Mouse (Mus musculus) lung, postnatal 0 days (tissue): Measurements from ENCODE around the gene Oprd1. TPM values are rescaled to one million over a fixed set of nuclear protein-coding genes. Genes with fewer than 3 reads are reported as not detected.

Source experiments
- ATAC-seq: fragments of 200-750 bp; cut with Nextera tagmentation; 2 replicates; pipeline ENCODE4 v1.8.0; 2017; ENCODE audit warnings: moderate library complexity
- DNase-seq: peaks from one replicate; pipeline ENCODE4 v3.0.0-alpha.2; 2016; ENCODE audit warnings: low spot score
- H3K27ac ChIP-seq: fragments of 300-500 bp; sonication (generic); 2 replicates; pipeline ENCODE4 v1.5.1; 2014; ENCODE audit warnings: antibody characterized with exemption, mild to moderate bottlenecking, low read length, mixed read lengths
- H3K27me3 ChIP-seq: fragments of 300-500 bp; sonication (generic); replicated peaks from 2 replicates; pipeline ENCODE4 v1.6.1; 2014; ENCODE audit warnings: low read length, mixed read lengths; ENCODE audit not compliant: insufficient read depth
- H3K36me3 ChIP-seq: fragments of 300-500 bp; sonication (generic); 2 replicates; pipeline ENCODE4 v1.6.1; 2014; ENCODE audit warnings: low read length, mixed read lengths; ENCODE audit not compliant: insufficient read depth
- H3K4me1 ChIP-seq: fragments of 300-500 bp; sonication (generic); 2 replicates; pipeline ENCODE4 v1.6.1; 2014; ENCODE audit warnings: antibody characterized with exemption, low read depth, low read length, mixed read lengths; ENCODE audit not compliant: insufficient read depth
- H3K4me2 ChIP-seq: fragments of 300-500 bp; sonication (generic); replicated peaks from 2 replicates; pipeline ENCODE4 v1.6.1; 2014; ENCODE audit warnings: low read depth, mild to moderate bottlenecking, low read length, moderate library complexity, mixed read lengths
- H3K4me3 ChIP-seq: fragments of 300-500 bp; sonication (generic); 2 replicates; pipeline ENCODE4 v1.5.1; 2014; ENCODE audit warnings: low read depth, low read length
- H3K9ac ChIP-seq: fragments of 300-500 bp; sonication (generic); replicated peaks from 2 replicates; pipeline ENCODE4 v1.6.1; 2014; ENCODE audit warnings: low read depth, mild to moderate bottlenecking
- H3K9me3 ChIP-seq: fragments of 300-500 bp; sonication (generic); 2 replicates; pipeline ENCODE4 v1.6.1; 2016; ENCODE audit warnings: low read length, mixed read lengths
- CTCF ChIP-seq: IDR thresholded peaks from 2 replicates; pipeline ENCODE4 v1.5.1; 2016; ENCODE audit warnings: antibody characterized with exemption, mild to moderate bottlenecking
- EP300 ChIP-seq: IDR thresholded peaks from 2 replicates; pipeline ENCODE4 v1.6.1; 2016; ENCODE audit warnings: antibody characterized with exemption, mild to moderate bottlenecking, control low read depth
- WGBS: fragments of 180-500 bp; shearing (Covaris S2); extraction: QIAGEN DNeasy Blood & Tissue Kit; methylation state at CpG from one replicate; pipeline ENCODE4 v1.1.7; 2014; 5-methylcytosine and 5-hydroxymethylcytosine counted together
- polyA plus RNA-seq: library from polyadenylated mRNA; unstranded; fragments of >200 nt; fragmentation: Nextera tagmentation; extraction: Ambion mirVana; gene quantifications from 2 replicates; pipeline ENCODE4 v1.2.1, GENCODE M21; 2015

Gene Oprd1
- polyA plus RNA-seq: not detected in 2 replicates

DNA sequence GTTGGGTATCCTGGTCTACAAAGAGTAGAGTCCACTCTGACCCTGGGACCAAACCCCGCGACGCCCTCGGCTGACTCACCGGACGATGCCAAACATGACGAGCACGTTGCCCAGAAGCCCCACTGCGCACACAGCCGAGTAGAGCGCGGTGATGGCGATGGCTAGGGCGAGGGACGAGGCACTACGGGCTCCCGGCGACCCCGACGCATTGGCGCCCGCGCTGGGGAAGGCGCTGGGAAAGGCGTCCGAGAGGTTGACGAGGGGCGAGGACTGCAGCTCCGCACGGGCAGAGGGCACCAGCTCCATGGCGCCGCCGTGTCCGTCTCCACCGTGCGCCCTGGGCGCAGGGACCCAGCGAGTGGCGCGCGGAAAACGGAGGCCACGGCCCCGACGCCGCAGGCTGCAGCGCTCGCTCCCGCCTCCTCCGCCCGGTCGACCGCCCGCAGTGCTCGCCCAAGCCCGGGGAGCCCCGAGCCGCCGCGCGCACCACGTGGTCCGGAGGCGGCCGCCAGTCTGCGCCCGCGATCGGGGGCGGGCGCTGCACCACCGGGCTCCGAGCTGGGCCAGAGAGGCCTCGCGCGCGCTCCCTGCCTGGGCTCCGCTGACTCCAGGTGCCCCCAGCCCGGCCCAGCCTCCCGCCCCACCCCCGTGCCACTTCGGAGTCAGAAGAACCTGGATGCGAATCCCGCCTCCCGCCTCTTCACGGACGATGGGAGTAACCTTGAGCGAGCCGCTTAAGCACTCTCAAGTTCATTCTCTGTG, at the start of gene Oprd1:
Oprd1 (minus strand) TSS at position 407 of the 762 bp plus-strand sequence.
- no peaks in the 10 kb centered on the region for H3K36me3 ChIP-seq
- H3K4me3 ChIP-seq: peak within 1 kb of the TSS; percentile 26
- no peak for TF ChIP-seq EP300
- TF ChIP-seq CTCF: no peak
- no peaks in the 10 kb centered on the region for H3K9me3 ChIP-seq
- peak; percentile 14; the same call in 1 of the 2 replicates for ATAC-seq
- H3K27ac ChIP-seq: no peak within 1 kb of the TSS
- no peak within 1 kb of the TSS for H3K9ac ChIP-seq
- H3K4me1 ChIP-seq: no peaks in the 10 kb centered on the region
- 2% methylated on average over 38 of the region's 89 CpGs for WGBS
- no peak for DNase-seq
- peak within 1 kb of the TSS; percentile 56 for H3K4me2 ChIP-seq
- peaks cover 19% of the 10 kb centered on the region for H3K27me3 ChIP-seq

DNA sequence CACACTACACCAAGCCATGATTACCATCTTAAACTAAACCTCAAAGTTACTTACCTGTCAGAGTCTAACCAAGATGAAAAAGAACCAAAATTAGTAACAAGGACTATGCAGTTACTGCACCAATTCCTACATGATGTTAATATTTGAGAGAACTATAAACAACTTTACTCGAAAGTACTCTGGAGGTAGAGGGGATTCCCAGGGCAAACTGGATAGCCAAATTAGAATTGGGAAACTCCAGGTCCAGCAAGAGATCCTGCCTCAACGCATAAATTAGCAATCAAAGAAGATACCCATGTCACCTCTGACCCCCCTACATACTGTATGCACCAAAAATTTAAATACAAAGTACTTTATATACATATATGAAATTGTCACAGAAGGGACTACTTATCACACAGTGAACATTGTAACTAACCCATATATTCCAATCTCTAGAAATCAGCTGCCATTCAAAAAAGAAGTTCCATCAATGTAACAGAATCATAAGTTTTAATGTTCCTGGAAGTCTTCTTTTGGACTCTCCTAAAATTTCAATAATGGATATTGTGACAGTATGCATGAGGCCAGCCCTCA, 43.6 kb upstream of the Oprd1 start:
- H3K4me3 ChIP-seq: no peak overlapping the region
- H3K27ac ChIP-seq: no peak overlapping the region
- WGBS: 83% methylated on average over 2 of the region's 2 CpGs
- no peaks in the 10 kb centered on the region for H3K27me3 ChIP-seq
- ATAC-seq (no peak), DNase-seq (no peak)
- H3K4me2 ChIP-seq: no peak overlapping the region
- peaks cover 14% of the 10 kb centered on the region; the same call in 1 of the 2 replicates for H3K36me3 ChIP-seq
- TF ChIP-seq EP300: no peak
- no peak for TF ChIP-seq CTCF
- H3K4me1 ChIP-seq: no peaks in the 10 kb centered on the region
- H3K9ac ChIP-seq: no peak overlapping the region
- no peaks in the 10 kb centered on the region for H3K9me3 ChIP-seq

DNA sequence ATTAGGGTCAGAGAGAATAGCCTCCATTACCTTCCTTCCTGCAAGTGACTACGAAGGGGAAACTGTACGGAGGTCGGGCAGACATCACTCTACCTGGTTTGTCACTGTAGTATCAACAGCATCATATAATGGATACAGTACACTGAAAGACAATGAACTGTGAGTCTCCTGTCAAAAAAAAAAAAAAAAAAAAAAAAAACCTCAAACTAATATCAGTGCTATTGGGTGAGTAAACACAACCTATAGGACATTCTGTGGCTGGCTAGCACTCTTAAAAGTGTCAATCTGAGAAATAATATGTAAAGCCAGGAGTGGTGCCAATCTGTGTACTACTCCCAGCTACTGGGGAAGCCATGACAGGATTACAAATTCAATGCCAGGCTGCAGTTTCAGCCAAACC, 38.9 kb upstream of the Oprd1 start:
- Histone ChIP-seq H3K4me3 (no peak overlapping the region), H3K36me3 (peaks cover 14% of the 10 kb centered on the region; the same call in 1 of the 2 replicates), H3K27me3 (no peaks in the 10 kb centered on the region), H3K4me1 (no peaks in the 10 kb centered on the region), H3K4me2 (no peak overlapping the region), H3K27ac (no peak overlapping the region), H3K9me3 (no peaks in the 10 kb centered on the region), H3K9ac (no peak overlapping the region)
- 85% methylated on average over 3 of the region's 3 CpGs for WGBS
- DNase-seq (no peak), ATAC-seq (no peak)
- TF ChIP-seq CTCF: no peak
- no peak for TF ChIP-seq EP300

- WGBS: 64% methylated on average over 20 of the region's 22 CpGs
- ATAC-seq (no peak), DNase-seq (no peak)
- peaks cover 14% of the 10 kb centered on the region; the same call in 1 of the 2 replicates for H3K36me3 ChIP-seq
- H3K9me3 ChIP-seq: no peaks in the 10 kb centered on the region
- no peak overlapping the region for H3K4me3 ChIP-seq
- no peaks in the 10 kb centered on the region for H3K4me1 ChIP-seq
- H3K27me3 ChIP-seq: no peaks in the 10 kb centered on the region
- H3K9ac ChIP-seq: no peak overlapping the region
- H3K27ac ChIP-seq: no peak overlapping the region
- TF ChIP-seq CTCF (0 out of 2 replicates have a peak, but pooled peaks have one; percentile 16), EP300 (no peak)
- H3K4me2 ChIP-seq: no peak overlapping the region
Observed at GRCm38 (mm10) chr4:132181721-132182658, 37.7 kb upstream of the Oprd1 start.

- H3K4me2 ChIP-seq: no peak overlapping the region
- WGBS: 61% methylated on average over 9 of the region's 9 CpGs
- peaks cover 14% of the 10 kb centered on the region; the same call in 1 of the 2 replicates for H3K36me3 ChIP-seq
- no peaks in the 10 kb centered on the region for H3K9me3 ChIP-seq
- H3K4me3 ChIP-seq: no peak overlapping the region
- H3K4me1 ChIP-seq: no peaks in the 10 kb centered on the region
- TF ChIP-seq EP300: no peak
- TF ChIP-seq CTCF: peak; percentile 54
- no peak overlapping the region for H3K9ac ChIP-seq
- no peak for ATAC-seq
- H3K27me3 ChIP-seq: 0 out of 2 replicates have a peak, but pooled peaks cover 3% of the 10 kb centered on the region
- H3K27ac ChIP-seq: no peak overlapping the region
- peak; percentile 37 for DNase-seq
Observed at GRCm38 (mm10) chr4:132180710-132181109, 36.4 kb upstream of the Oprd1 start.
